Mouse (Mus musculus): ENCODE measurements around the gene Ccng2. TPM values are rescaled to one million over a fixed set of nuclear protein-coding genes. Genes with fewer than 3 reads are reported as not detected.

Ccng2 gene
- total and polyA plus RNA-seq, 2 experiments from 2014 or later: 20.2 to 68.2 TPM

GRCm38 (mm10) chr5:93263396-93264075 is 3.5 kb upstream of the Ccng2 start:
- H3K9me3 ChIP-seq (replicated peaks; ENCODE audit: control insufficient read depth, low read length): no peaks in the 10 kb centered on the region
- TF ChIP-seq EP300 (IDR thresholded peaks at IDR 0.05; ENCODE audit: low read depth) (no peak), CTCF (IDR thresholded peaks at IDR 0.05; ENCODE audit: low read depth) (no peak)
- no peaks in the 10 kb centered on the region for H3K27me3 ChIP-seq (ENCODE audit: control insufficient read depth, insufficient read depth, low read length)
- no peak overlapping the region for H3K4me3 ChIP-seq (ENCODE audit: low read depth, low read length)
- 52% methylated on average over 6 of the region's 6 CpGs for WGBS
- H3K4me2 ChIP-seq (ENCODE audit: low read depth, low read length): no peak overlapping the region
- DNase-seq (ENCODE audit: low spot score) (no peak), ATAC-seq (ENCODE audit: insufficient read depth, low read depth) (no peak)
- peaks cover 10% of the 10 kb centered on the region; the same call in 1 of the 2 replicates for H3K4me1 ChIP-seq (ENCODE audit: control insufficient read depth, insufficient read depth)
- H3K36me3 ChIP-seq (replicated peaks; ENCODE audit: control insufficient read depth, insufficient read depth, low read length): no peaks in the 10 kb centered on the region
- H3K27ac ChIP-seq (ENCODE audit: low read depth): no peak overlapping the region; the same call in 1 of the 2 replicates
- no peak overlapping the region for H3K9ac ChIP-seq (replicated peaks; ENCODE audit: low read depth, low read length)

GRCm38 (mm10) chr5:93264136-93264700 is 2.8 kb upstream of the Ccng2 start:
- DNase-seq (ENCODE audit: low spot score): no peak
- H3K9ac ChIP-seq (replicated peaks; ENCODE audit: low read depth, low read length): no peak overlapping the region
- WGBS: 67% methylated on average over 1 of the region's 1 CpGs

GRCm38 (mm10) chr5:93265164-93265800 is 1.8 kb upstream of the Ccng2 start:
- whole genome bisulfite sequencing: 64% methylated on average over 7 of the region's 7 CpGs
- Histone ChIP-seq H3K27ac (ENCODE audit: low read depth) (peak overlapping the region; percentile 74; the same call in 1 of the 2 replicates), H3K4me2 (ENCODE audit: low read depth, low read length) (no peak overlapping the region), H3K9ac (replicated peaks; ENCODE audit: low read depth, low read length) (no peak overlapping the region), H3K27me3 (ENCODE audit: control insufficient read depth, insufficient read depth, low read length) (no peaks in the 10 kb centered on the region), H3K36me3 (replicated peaks; ENCODE audit: control insufficient read depth, insufficient read depth, low read length) (0 out of 2 replicates have a peak, but pooled peaks cover 5% of the 10 kb centered on the region), H3K4me3 (ENCODE audit: low read depth, low read length) (no peak overlapping the region), H3K9me3 (replicated peaks; ENCODE audit: control insufficient read depth, low read length) (no peaks in the 10 kb centered on the region), H3K4me1 (ENCODE audit: control insufficient read depth, insufficient read depth) (peaks cover 13% of the 10 kb centered on the region)
- TF ChIP-seq EP300 (IDR thresholded peaks at IDR 0.05; ENCODE audit: low read depth): no peak
- DNase-seq (ENCODE audit: low spot score) (no peak), ATAC-seq (ENCODE audit: insufficient read depth, low read depth) (no peak)

More at GRCm38 (mm10) chr5:93264136-93264700, 2.8 kb upstream of the Ccng2 start:
- TF ChIP-seq CTCF (IDR thresholded peaks at IDR 0.05; ENCODE audit: low read depth) (no peak), EP300 (IDR thresholded peaks at IDR 0.05; ENCODE audit: low read depth) (no peak)
- no peak for ATAC-seq (ENCODE audit: insufficient read depth, low read depth)
- Histone ChIP-seq H3K4me2 (ENCODE audit: low read depth, low read length) (no peak overlapping the region), H3K27ac (ENCODE audit: low read depth) (no peak overlapping the region), H3K4me3 (ENCODE audit: low read depth, low read length) (no peak overlapping the region), H3K27me3 (ENCODE audit: control insufficient read depth, insufficient read depth, low read length) (no peaks in the 10 kb centered on the region), H3K9me3 (replicated peaks; ENCODE audit: control insufficient read depth, low read length) (no peaks in the 10 kb centered on the region), H3K4me1 (ENCODE audit: control insufficient read depth, insufficient read depth) (peaks cover 10% of the 10 kb centered on the region; the same call in 1 of the 2 replicates), H3K36me3 (replicated peaks; ENCODE audit: control insufficient read depth, insufficient read depth, low read length) (no peaks in the 10 kb centered on the region)

- Histone ChIP-seq H3K4me2 (ENCODE audit: low read depth, low read length) (peak overlapping the region; percentile 82), H3K4me3 (ENCODE audit: low read depth, low read length) (peak overlapping the region; percentile 97), H3K27ac (ENCODE audit: low read depth) (peak overlapping the region; percentile 74), H3K9ac (replicated peaks; ENCODE audit: low read depth, low read length) (peak overlapping the region; percentile 18; the same call in 1 of the 2 replicates), H3K36me3 (replicated peaks; ENCODE audit: control insufficient read depth, insufficient read depth, low read length) (peaks cover 11% of the 10 kb centered on the region), H3K9me3 (replicated peaks; ENCODE audit: control insufficient read depth, low read length) (no peaks in the 10 kb centered on the region), H3K4me1 (ENCODE audit: control insufficient read depth, insufficient read depth) (peaks cover 13% of the 10 kb centered on the region), H3K27me3 (ENCODE audit: control insufficient read depth, insufficient read depth, low read length) (no peaks in the 10 kb centered on the region)
- WGBS: 62% methylated on average over 13 of the region's 13 CpGs
- DNase-seq (ENCODE audit: low spot score) (no peak), ATAC-seq (ENCODE audit: insufficient read depth, low read depth) (no peak)
- no peak for TF ChIP-seq EP300 (IDR thresholded peaks at IDR 0.05; ENCODE audit: low read depth)
- TF ChIP-seq CTCF (IDR thresholded peaks at IDR 0.05; ENCODE audit: low read depth): no peak
These were observed 1.1 kb upstream of the Ccng2 start for GRCm38 (mm10) chr5:93265801-93266580.

All from heart, postnatal 0 days (tissue).